Mouse (Mus musculus): ENCODE measurements at regions not wholly inside any gene's neighbourhood (a gene's known extent, or its start where the extent isn't known, plus 50 kb on each side); places are given as distances from the start of the nearest gene placed in this dataset.

DNA sequence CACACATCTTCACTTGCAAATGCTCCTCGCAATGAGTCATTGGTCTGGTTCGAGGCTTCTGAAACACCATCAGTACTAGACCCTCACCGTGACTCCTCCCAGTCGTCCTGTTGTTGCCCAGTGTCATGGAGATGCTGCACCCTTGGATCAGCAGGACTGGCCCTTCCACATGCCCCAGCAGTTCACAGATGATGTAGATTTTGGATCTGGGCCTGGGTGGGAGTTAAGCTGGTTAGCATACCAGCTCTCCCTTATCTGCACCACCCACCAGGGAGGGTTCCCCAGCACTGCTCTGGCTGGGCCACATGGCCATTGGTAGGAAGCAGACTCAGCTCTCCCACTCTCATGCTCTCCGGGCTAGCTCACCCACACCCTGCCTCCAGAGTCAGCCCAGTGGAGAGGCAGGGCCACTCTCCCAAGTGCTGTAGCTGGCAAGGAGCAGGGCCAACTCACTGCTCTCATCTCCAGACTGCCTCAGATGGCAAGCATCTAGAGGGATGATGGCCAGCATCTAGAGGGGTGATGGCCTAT lies 60.8 kb upstream of the Thy1 start:
- TF ChIP-seq CTCF (IDR thresholded peaks at IDR 0.05; ENCODE audit: low read depth, low read length) (no peak), POLR2A (IDR thresholded peaks at IDR 0.05; ENCODE audit: insufficient read depth, low read length) (no peak)

Data from ES-Bruce4 (cell line).